In genomic region chr9:15596598-15596997, GRCm38 (mm10) we compare ENCODE assay signal across 21 mouse cellular contexts. TPM values are rescaled to one million over a fixed set of nuclear protein-coding genes. Genes with fewer than 3 reads are reported as not detected.
"Had no signal": no experiment of that assay in that cellular context is flagged by ENCODE, and none has a peak within 500 bp of the region (broad histone marks: within the 10 kb centered on the region; RNA-seq: fewer than 3 reads in every experiment).

No protein-coding gene starts in this region.

- DNase-seq: liver, postnatal 0 days; lung, adult 2 months; lung, postnatal 14 days; lung, postnatal 36 days; right cerebral cortex, postnatal 14 days; thymus, adult 2 months; thymus, postnatal 25 days; thymus, postnatal 4 days had no signal

- H3K9me3 ChIP-seq: liver, embryonic 15.5 days; lung, embryonic 15.5 days; midbrain, embryonic 12.5 days; midbrain, embryonic 15.5 days; neural tube, embryonic 12.5 days; stomach, embryonic 15.5 days had no signal

- H3K9ac ChIP-seq: liver, embryonic 15.5 days; liver, postnatal 0 days; lung, embryonic 15.5 days; midbrain, embryonic 12.5 days; midbrain, embryonic 15.5 days; neural tube, embryonic 12.5 days; stomach, embryonic 15.5 days had no signal

- H3K27ac ChIP-seq: liver, embryonic 15.5 days; lung, embryonic 15.5 days; macrophage; midbrain, embryonic 12.5 days; midbrain, embryonic 15.5 days; neural tube, embryonic 12.5 days; stomach, embryonic 15.5 days; stomach, postnatal 0 days had no signal

- H3K4me2 ChIP-seq: liver, embryonic 15.5 days; lung, embryonic 15.5 days; midbrain, embryonic 12.5 days; midbrain, embryonic 15.5 days; neural tube, embryonic 12.5 days; stomach, embryonic 15.5 days had no signal

- H3K36me3 ChIP-seq: liver, embryonic 15.5 days; lung, embryonic 15.5 days; midbrain, embryonic 12.5 days; midbrain, embryonic 15.5 days; neural tube, embryonic 12.5 days; stomach, embryonic 15.5 days had no signal

- H3K27me3 ChIP-seq: liver, embryonic 15.5 days; lung, embryonic 15.5 days; midbrain, embryonic 12.5 days; midbrain, embryonic 15.5 days; neural tube, embryonic 12.5 days; stomach, embryonic 15.5 days had no signal

- H3K4me3 ChIP-seq: liver, embryonic 15.5 days; lung, embryonic 15.5 days; megakaryocyte, embryonic 14.5 days; midbrain, embryonic 12.5 days; midbrain, embryonic 15.5 days; neural tube, embryonic 12.5 days; stomach, embryonic 15.5 days had no signal

- H3K4me1 ChIP-seq: liver, embryonic 15.5 days; lung, embryonic 15.5 days; megakaryocyte, embryonic 14.5 days; midbrain, embryonic 12.5 days; midbrain, embryonic 15.5 days; stomach, embryonic 15.5 days had no signal

- ATAC-seq: liver, postnatal 0 days; lung, postnatal 0 days; midbrain, embryonic 15.5 days had no signal

RNA-seq across cellular contexts. Expression of gene Deup1, which starts 31.1 kb away (rescaled TPM):
- total RNA-seq: megakaryocyte progenitor cell, adult 5-6 weeks; monocyte, adult 5-6 weeks; neutrophil, adult 5-6 weeks had no signal
- polyA plus RNA-seq: macrophage had no signal
